In genomic region chr11:97328148-97328547, GRCm38 (mm10) we compare ENCODE assay signal across 9 mouse cellular contexts. TPM values are rescaled to one million over a fixed set of nuclear protein-coding genes. Genes with fewer than 3 reads are reported as not detected.
DNase-seq lines count a peak whose midpoint lies in the region; ATAC-seq and TF ChIP-seq lines count a peak whose summit lies in the region.
"Had no signal": no experiment of that assay in that cellular context is flagged by ENCODE, and none has a peak within 500 bp of the region (broad histone marks: within the 10 kb centered on the region; RNA-seq: fewer than 3 reads in every experiment).

No protein-coding gene starts in this region.

- peaks cover 62% of the 10 kb centered on the region for H3K36me3 ChIP-seq in heart, postnatal 0 days (replicated peaks; ENCODE audit: control insufficient read depth, insufficient read depth, low read length)
- peaks cover 65% of the 10 kb centered on the region for H3K36me3 ChIP-seq in heart, embryonic 12.5 days
- peaks cover 48% of the 10 kb centered on the region for H3K36me3 ChIP-seq in C2C12 (ENCODE audit: control insufficient read depth, insufficient read depth)
- peaks cover 60% of the 10 kb centered on the region for H3K36me3 ChIP-seq in forebrain, embryonic 14.5 days (ENCODE audit: control insufficient read depth, insufficient read depth, low read length)

- 17% methylated on average over 9 of the region's 9 CpGs for WGBS in heart, postnatal 0 days
- 24% methylated on average over 9 of the region's 9 CpGs for WGBS in heart, embryonic 12.5 days
- 23% methylated on average over 9 of the region's 9 CpGs for WGBS in forebrain, embryonic 14.5 days

- peak; percentile 67 for DNase-seq in heart, postnatal 0 days (ENCODE audit: low spot score)
- DNase-seq in ZHBTc4 (ENCODE audit: low read depth, low spot score) = peak; percentile 89
- DNase-seq in forebrain, embryonic 14.5 days (ENCODE audit: low spot score) = peak; percentile 85
- peak; percentile 48 to 52 for DNase-seq in layer of hippocampus, postnatal 36 days
- DNase-seq in thymus, postnatal 14 days = peak; percentile 55

- H3K79me2 ChIP-seq in C2C12 (ENCODE audit: control insufficient read depth, insufficient read depth) = no peaks in the 10 kb centered on the region

- H3ac ChIP-seq in C2C12 (ENCODE audit: control insufficient read depth, insufficient read length, low read depth) = no peak overlapping the region

- H3K79me3 ChIP-seq in C2C12 (ENCODE audit: low read depth) = no peaks in the 10 kb centered on the region

- H3K4me2 ChIP-seq in heart, postnatal 0 days (ENCODE audit: low read depth, low read length) = no peak overlapping the region
- no peak overlapping the region for H3K4me2 ChIP-seq in heart, embryonic 12.5 days
- no peak overlapping the region for H3K4me2 ChIP-seq in forebrain, embryonic 14.5 days (ENCODE audit: low read length)

- no peak overlapping the region for H3K4me3 ChIP-seq in heart, postnatal 0 days (ENCODE audit: low read depth, low read length)
- H3K4me3 ChIP-seq in heart, embryonic 12.5 days = no peak overlapping the region
- H3K4me3 ChIP-seq in C2C12 (ENCODE audit: insufficient read depth, poor library complexity, severe bottlenecking) = no peak overlapping the region
- no peak overlapping the region for H3K4me3 ChIP-seq in forebrain, embryonic 14.5 days (ENCODE audit: low read depth, low read length)
- H3K4me3 ChIP-seq: megakaryocyte, embryonic 14.5 days had no signal

- H3K27ac ChIP-seq in heart, postnatal 0 days (ENCODE audit: low read depth) = no peak overlapping the region
- H3K27ac ChIP-seq in heart, embryonic 12.5 days (ENCODE audit: poor library complexity, severe bottlenecking) = no peak overlapping the region
- no peak overlapping the region for H3K27ac ChIP-seq in forebrain, embryonic 14.5 days (ENCODE audit: low read depth, low read length)

- no peak for TF ChIP-seq EP300 in heart, postnatal 0 days (IDR thresholded peaks at IDR 0.05; ENCODE audit: low read depth)

- TF ChIP-seq CTCF in heart, postnatal 0 days (IDR thresholded peaks at IDR 0.05; ENCODE audit: low read depth) = peak; percentile 96
- TF ChIP-seq CTCF in C2C12 (IDR thresholded peaks at IDR 0.05; ENCODE audit: control insufficient read depth, insufficient read depth, insufficient read length) = peak; percentile 75

- H3K9me3 ChIP-seq in heart, postnatal 0 days (replicated peaks; ENCODE audit: control insufficient read depth, low read length) = no peaks in the 10 kb centered on the region
- H3K9me3 ChIP-seq in heart, embryonic 12.5 days (replicated peaks) = no peaks in the 10 kb centered on the region
- H3K9me3 ChIP-seq in forebrain, embryonic 14.5 days (replicated peaks; ENCODE audit: control insufficient read depth, low read length) = no peaks in the 10 kb centered on the region
- H3K9me3 ChIP-seq: megakaryocyte, embryonic 14.5 days had no signal

- no peaks in the 10 kb centered on the region for H3K27me3 ChIP-seq in heart, postnatal 0 days (ENCODE audit: control insufficient read depth, insufficient read depth, low read length)
- H3K27me3 ChIP-seq in heart, embryonic 12.5 days (replicated peaks) = no peaks in the 10 kb centered on the region
- no peaks in the 10 kb centered on the region for H3K27me3 ChIP-seq in C2C12 (ENCODE audit: control insufficient read depth, insufficient read depth, insufficient read length)
- H3K27me3 ChIP-seq in forebrain, embryonic 14.5 days (replicated peaks; ENCODE audit: control insufficient read depth, insufficient read depth, low read length) = no peaks in the 10 kb centered on the region
- H3K27me3 ChIP-seq: megakaryocyte, embryonic 14.5 days had no signal

- H3K9ac ChIP-seq in heart, postnatal 0 days (replicated peaks; ENCODE audit: low read depth, low read length) = no peak overlapping the region
- H3K9ac ChIP-seq in heart, embryonic 12.5 days = no peak overlapping the region
- H3K9ac ChIP-seq in forebrain, embryonic 14.5 days (ENCODE audit: low read length) = no peak overlapping the region

- no peak; the same call in 1 of the 2 replicates for ATAC-seq in heart, postnatal 0 days (ENCODE audit: insufficient read depth, low read depth)
- no peak for ATAC-seq in heart, embryonic 12.5 days (ENCODE audit: insufficient number of reproducible peaks, low FRiP score)
- no peak for ATAC-seq in forebrain, embryonic 14.5 days
- ATAC-seq in monocyte, adult 5-6 weeks (replicated peaks; ENCODE audit: insufficient number of reproducible peaks, low FRiP score, low TSS enrichment, poor library complexity, severe bottlenecking) = peak; percentile 89

- no peaks in the 10 kb centered on the region for H3K4me1 ChIP-seq in heart, postnatal 0 days (ENCODE audit: control insufficient read depth, insufficient read depth)
- no peaks in the 10 kb centered on the region for H3K4me1 ChIP-seq in heart, embryonic 12.5 days (replicated peaks)
- H3K4me1 ChIP-seq in forebrain, embryonic 14.5 days (ENCODE audit: control insufficient read depth, insufficient read depth, low read length) = no peaks in the 10 kb centered on the region

TF ChIP-seq in C2C12, 6 proteins besides CTCF, POLR2A, EP300 and RAD21:
- no peak for TF ChIP-seq USF1 (IDR thresholded peaks at IDR 0.05; ENCODE audit: low read depth)
- no peak for TF ChIP-seq MYOG (IDR thresholded peaks at IDR 0.05; ENCODE audit: control insufficient read depth, extremely low read depth, insufficient read length)
- no peak for TF ChIP-seq CEBPB (IDR thresholded peaks at IDR 0.05; ENCODE audit: low read depth)
- TF ChIP-seq MYOD1 (IDR thresholded peaks at IDR 0.05; ENCODE audit: control insufficient read depth, insufficient read length, low read depth) = no peak
- no peak for TF ChIP-seq FOSL1 (IDR thresholded peaks at IDR 0.05; ENCODE audit: insufficient read depth, low read length, poor library complexity, severe bottlenecking)
- TF ChIP-seq MAX (IDR thresholded peaks at IDR 0.05) = no peak

RNA-seq across cellular contexts. Expression of gene Mrpl45, which starts 12.6 kb away (rescaled TPM):
- 41.8 and 48.8 TPM in 2 replicates for total RNA-seq in heart, postnatal 0 days (2014; rRNA removed; ENCODE audit: low replicate concordance)
- polyA plus RNA-seq in heart, postnatal 0 days (2015; fragmentation: Nextera tagmentation; extraction: Ambion mirVana) = 60.3 and 64.6 TPM in 2 replicates
- 62.7 and 63.4 TPM in 2 replicates for polyA plus RNA-seq in heart, embryonic 12.5 days (2016; fragmentation: Nextera tagmentation; extraction: Ambion mirVana)
- 48.5 TPM for polyA plus RNA-seq in C2C12 (2012; fragmentation: generic; extraction: Trizol)
- polyA plus RNA-seq in forebrain, embryonic 14.5 days (2014; fragmentation: Nextera tagmentation; extraction: Ambion mirVana) = 42.2 and 43.4 TPM in 2 replicates
- 10 to 100 TPM; 26.8 to 27.4 TPM for total RNA-seq in layer of hippocampus, postnatal 36 days (2021)
- 7.5 to 14.9 TPM (median 11.4 TPM) in 3 replicates for total RNA-seq in monocyte, adult 5-6 weeks (2017)

RNA-seq across cellular contexts. Expression of gene Gpr179, which starts 23.7 kb away (rescaled TPM):
- 0.12 TPM in 1 of 2 replicates, not detected in the other for total RNA-seq in heart, postnatal 0 days (2014; rRNA removed; ENCODE audit: low replicate concordance)
- polyA plus RNA-seq in heart, postnatal 0 days (2015; fragmentation: Nextera tagmentation; extraction: Ambion mirVana) = not detected in 2 replicates
- polyA plus RNA-seq in heart, embryonic 12.5 days (2016; fragmentation: Nextera tagmentation; extraction: Ambion mirVana) = 0.06 and 0.08 TPM in 2 replicates
- 0.05 TPM for polyA plus RNA-seq in C2C12 (2012; fragmentation: generic; extraction: Trizol)
- 0.20 and 0.34 TPM in 2 replicates for polyA plus RNA-seq in forebrain, embryonic 14.5 days (2014; fragmentation: Nextera tagmentation; extraction: Ambion mirVana)
- under 1 TPM; 0.23 to 0.30 TPM for total RNA-seq in layer of hippocampus, postnatal 36 days (2021)
- 0.29 to 0.39 TPM in 2 of 3 replicates, not detected in the other for total RNA-seq in monocyte, adult 5-6 weeks (2017)

RNA-seq across cellular contexts. Expression of gene Socs7, which starts 34.2 kb away (rescaled TPM):
- total RNA-seq in heart, postnatal 0 days (2014; rRNA removed; ENCODE audit: low replicate concordance) = 15.4 and 20.7 TPM in 2 replicates
- polyA plus RNA-seq in heart, postnatal 0 days (2015; fragmentation: Nextera tagmentation; extraction: Ambion mirVana) = 1.6 and 2.1 TPM in 2 replicates
- 5.4 and 6.0 TPM in 2 replicates for polyA plus RNA-seq in heart, embryonic 12.5 days (2016; fragmentation: Nextera tagmentation; extraction: Ambion mirVana)
- 8.1 TPM for polyA plus RNA-seq in C2C12 (2012; fragmentation: generic; extraction: Trizol)
- 5.7 and 5.9 TPM in 2 replicates for polyA plus RNA-seq in forebrain, embryonic 14.5 days (2014; fragmentation: Nextera tagmentation; extraction: Ambion mirVana)
- total RNA-seq in layer of hippocampus, postnatal 36 days (2021) = 10 to 100 TPM; 83.8 to 83.9 TPM
- 16.8 to 18.8 TPM (median 18.0 TPM) in 3 replicates for total RNA-seq in monocyte, adult 5-6 weeks (2017)

RNA-seq across cellular contexts. Expression of gene Npepps, which starts 47.7 kb away (rescaled TPM):
- total RNA-seq in heart, postnatal 0 days (2014; rRNA removed; ENCODE audit: low replicate concordance) = 28.1 and 45.8 TPM in 2 replicates
- polyA plus RNA-seq in heart, postnatal 0 days (2015; fragmentation: Nextera tagmentation; extraction: Ambion mirVana) = 54.8 and 56.0 TPM in 2 replicates
- polyA plus RNA-seq in heart, embryonic 12.5 days (2016; fragmentation: Nextera tagmentation; extraction: Ambion mirVana) = 87.8 and 95.3 TPM in 2 replicates
- 37.8 TPM for polyA plus RNA-seq in C2C12 (2012; fragmentation: generic; extraction: Trizol)
- polyA plus RNA-seq in forebrain, embryonic 14.5 days (2014; fragmentation: Nextera tagmentation; extraction: Ambion mirVana) = 91.3 and 97.4 TPM in 2 replicates
- 100 to 1,000 TPM; 150 to 154 TPM for total RNA-seq in layer of hippocampus, postnatal 36 days (2021)
- total RNA-seq in monocyte, adult 5-6 weeks (2017) = 23.9 to 35.9 TPM (median 24.2 TPM) in 3 replicates
